Mouse (Mus musculus) small intestine, adult 2 months (tissue): Measurements from ENCODE around the gene Trim9.

ENCODE experiments used
- CTCF ChIP-seq: fragments of 200-500 bp; IDR thresholded peaks from 2 replicates; pipeline ENCODE4 v1.5.1; 2012; ENCODE audit warnings: low read depth, mild to moderate bottlenecking, control low read depth, inconsistent platforms, low read length, moderate library complexity, mixed read lengths; ENCODE audit not compliant: insufficient replicate concordance, insufficient read length; ENCODE audit errors: extremely low read depth
- POLR2A ChIP-seq: fragments of 200-500 bp; IDR thresholded peaks from 2 replicates; pipeline ENCODE4 v1.6.1; 2012; ENCODE audit warnings: low read depth, mild to moderate bottlenecking, control low read depth, inconsistent platforms, low read length, moderate library complexity

DNA sequence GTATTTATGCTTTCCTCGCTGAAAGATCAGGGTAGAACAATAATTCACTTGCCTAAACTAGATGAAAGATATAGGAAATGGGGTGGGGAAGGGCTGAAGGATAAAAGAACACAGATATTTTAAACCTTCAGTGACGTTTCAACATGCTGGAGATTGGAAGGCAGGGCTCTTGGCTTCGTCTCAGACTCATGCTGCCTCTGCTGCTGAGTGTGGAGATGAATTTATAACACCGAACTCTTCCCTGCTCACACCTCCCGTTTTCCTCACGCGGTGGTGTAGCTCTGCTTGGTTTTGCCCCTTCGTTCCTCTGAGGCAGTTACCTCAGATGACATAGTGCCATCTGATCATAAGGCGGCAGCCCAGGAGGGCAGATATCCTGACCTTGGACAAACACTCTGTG, 21.4 kb upstream of the Trim9 start:
- TF ChIP-seq POLR2A (no peak), CTCF (no peak)
